10 mouse cellular contexts compared by ENCODE assay signal in genomic region chr4:118000605-118001208, GRCm38 (mm10).
DNase-seq lines count a peak whose midpoint lies in the region; ATAC-seq and TF ChIP-seq lines count a peak whose summit lies in the region.
"Had no signal": no experiment of that assay in that cellular context is flagged by ENCODE, and none has a peak within 500 bp of the region (broad histone marks: within the 10 kb centered on the region; RNA-seq: fewer than 3 reads in every experiment).

No protein-coding gene starts in this region.

- H3K27me3 ChIP-seq in heart, embryonic 15.5 days: no peaks in the 10 kb centered on the region
- H3K27me3 ChIP-seq in C2C12 (ENCODE audit: control insufficient read depth, insufficient read depth, insufficient read length): no peaks in the 10 kb centered on the region
- H3K27me3 ChIP-seq in limb, embryonic 10.5 days (ENCODE audit: low read depth, poor library complexity, severe bottlenecking): no peaks in the 10 kb centered on the region; the same call in 1 of the 2 replicates
- H3K27me3 ChIP-seq: hindbrain, embryonic 13.5 days had no signal

- H3K9me3 ChIP-seq in heart, embryonic 15.5 days (replicated peaks): no peaks in the 10 kb centered on the region
- H3K9me3 ChIP-seq in limb, embryonic 10.5 days (replicated peaks): no peaks in the 10 kb centered on the region
- H3K9me3 ChIP-seq: embryonic facial prominence, embryonic 15.5 days; hindbrain, embryonic 13.5 days had no signal

- H3K79me3 ChIP-seq in C2C12 (ENCODE audit: low read depth): no peaks in the 10 kb centered on the region

- H3K36me3 ChIP-seq in heart, embryonic 15.5 days: no peaks in the 10 kb centered on the region
- no peaks in the 10 kb centered on the region for H3K36me3 ChIP-seq in C2C12 (ENCODE audit: control insufficient read depth, insufficient read depth)
- peaks cover 2% of the 10 kb centered on the region; the same call in 1 of the 2 replicates for H3K36me3 ChIP-seq in limb, embryonic 10.5 days
- H3K36me3 ChIP-seq: embryonic facial prominence, embryonic 15.5 days; hindbrain, embryonic 13.5 days had no signal

- no peak overlapping the region for H3K9ac ChIP-seq in heart, embryonic 15.5 days
- H3K9ac ChIP-seq: embryonic facial prominence, embryonic 15.5 days; hindbrain, embryonic 13.5 days; liver, embryonic 14.5 days had no signal

- no peak overlapping the region for H3K4me2 ChIP-seq in heart, embryonic 15.5 days
- H3K4me2 ChIP-seq: embryonic facial prominence, embryonic 15.5 days; hindbrain, embryonic 13.5 days had no signal

- H3K4me3 ChIP-seq in heart, embryonic 15.5 days: no peak overlapping the region
- H3K4me3 ChIP-seq in C2C12 (ENCODE audit: insufficient read depth, poor library complexity, severe bottlenecking): no peak overlapping the region
- H3K4me3 ChIP-seq in limb, embryonic 10.5 days: no peak overlapping the region
- H3K4me3 ChIP-seq: embryonic facial prominence, embryonic 15.5 days; hindbrain, embryonic 13.5 days had no signal

- H3ac ChIP-seq in C2C12 (ENCODE audit: control insufficient read depth, insufficient read length, low read depth): no peak overlapping the region

- 44% methylated on average over 10 of the region's 10 CpGs for WGBS in heart, embryonic 15.5 days
- WGBS in limb, embryonic 10.5 days: 24% methylated on average over 10 of the region's 10 CpGs

- no peak for ATAC-seq in heart, embryonic 15.5 days (replicated peaks; ENCODE audit: insufficient number of reproducible peaks, insufficient read depth, low FRiP score, low read depth)

- H3K79me2 ChIP-seq in C2C12 (ENCODE audit: control insufficient read depth, insufficient read depth): peaks cover 5% of the 10 kb centered on the region

- H3K27ac ChIP-seq in heart, embryonic 15.5 days: peak overlapping the region; percentile 34; the same call in 1 of the 2 replicates
- H3K27ac ChIP-seq in limb, embryonic 10.5 days: peak overlapping the region; percentile 75
- H3K27ac ChIP-seq: embryonic facial prominence, embryonic 15.5 days; hindbrain, embryonic 13.5 days; liver, embryonic 14.5 days had no signal

- intact Hi-C loops in heart, postnatal 36 days (cut with DNase I): no loop called here

- H3K4me1 ChIP-seq in heart, embryonic 15.5 days (replicated peaks): peaks cover 39% of the 10 kb centered on the region
- peaks cover 49% of the 10 kb centered on the region for H3K4me1 ChIP-seq in limb, embryonic 10.5 days

- no peak for DNase-seq in heart, postnatal 36 days
- peak; percentile 62 for DNase-seq in forelimb bud, embryonic 11.5 days (ENCODE audit: low read depth, low spot score)
- DNase-seq in limb, embryonic 10.5 days (ENCODE audit: low spot score): peak; percentile 72
- DNase-seq in thymus, postnatal 36 days: no peak
- DNase-seq in adrenal gland, postnatal 25 days: no peak

- no peak for TF ChIP-seq CTCF in C2C12 (IDR thresholded peaks at IDR 0.05; ENCODE audit: control insufficient read depth, insufficient read depth, insufficient read length)

TF ChIP-seq in C2C12, 6 proteins besides CTCF, POLR2A, EP300 and RAD21:
- TF ChIP-seq MYOD1 (IDR thresholded peaks at IDR 0.05; ENCODE audit: control insufficient read depth, insufficient read length, low read depth) (peak; percentile 39), CEBPB (IDR thresholded peaks at IDR 0.05; ENCODE audit: low read depth) (no peak)

Comparison
In these comparisons a context has a peak if more than half of its experiments do, and no peak if none do; other contexts are left out.
1. DNase-seq: peak in forelimb bud, embryonic 11.5 days (single experiment) and limb, embryonic 10.5 days (single experiment); none in heart, postnatal 36 days (0 of 2), thymus, postnatal 36 days (0 of 2) and adrenal gland, postnatal 25 days (single experiment).